Mouse (Mus musculus): ENCODE measurements around the gene Atxn7.

Gene Atxn7

DNA sequence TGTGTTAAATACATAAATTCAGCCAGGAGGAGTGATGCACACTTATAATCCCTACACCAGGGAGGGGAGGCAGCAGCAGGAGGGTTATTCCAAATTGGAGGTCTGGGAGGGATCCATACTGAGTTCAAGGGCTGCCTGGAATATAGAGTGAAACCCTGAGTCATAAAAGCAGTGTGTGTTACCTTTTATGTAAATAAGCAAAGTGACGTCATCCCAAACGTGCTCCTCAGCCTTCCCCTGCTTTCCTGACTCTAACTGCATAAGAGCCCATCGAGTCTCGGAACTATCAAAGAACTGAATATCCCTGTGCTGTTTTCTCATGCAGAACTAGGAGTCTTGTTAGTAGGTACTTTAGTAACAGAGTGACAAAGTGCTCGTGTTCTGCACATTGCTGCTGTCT lies 102.1 kb downstream of the Atxn7 start:
- no peak for DNase-seq (ENCODE audit: extremely low read depth, low read depth)

GRCm38 (mm10) chr14:14064486-14065141 lies 103.4 kb downstream of the Atxn7 start:
- DNase-seq (ENCODE audit: extremely low read depth, low read depth) = no peak

- no peak for DNase-seq (ENCODE audit: extremely low read depth, low read depth)
Observed at GRCm38 (mm10) chr14:14065142-14065498, 103.9 kb downstream of the Atxn7 start.

GRCm38 (mm10) chr14:14066241-14066640 lies 105.0 kb downstream of the Atxn7 start:
- DNase-seq (ENCODE audit: extremely low read depth, low read depth) = no peak

DNA sequence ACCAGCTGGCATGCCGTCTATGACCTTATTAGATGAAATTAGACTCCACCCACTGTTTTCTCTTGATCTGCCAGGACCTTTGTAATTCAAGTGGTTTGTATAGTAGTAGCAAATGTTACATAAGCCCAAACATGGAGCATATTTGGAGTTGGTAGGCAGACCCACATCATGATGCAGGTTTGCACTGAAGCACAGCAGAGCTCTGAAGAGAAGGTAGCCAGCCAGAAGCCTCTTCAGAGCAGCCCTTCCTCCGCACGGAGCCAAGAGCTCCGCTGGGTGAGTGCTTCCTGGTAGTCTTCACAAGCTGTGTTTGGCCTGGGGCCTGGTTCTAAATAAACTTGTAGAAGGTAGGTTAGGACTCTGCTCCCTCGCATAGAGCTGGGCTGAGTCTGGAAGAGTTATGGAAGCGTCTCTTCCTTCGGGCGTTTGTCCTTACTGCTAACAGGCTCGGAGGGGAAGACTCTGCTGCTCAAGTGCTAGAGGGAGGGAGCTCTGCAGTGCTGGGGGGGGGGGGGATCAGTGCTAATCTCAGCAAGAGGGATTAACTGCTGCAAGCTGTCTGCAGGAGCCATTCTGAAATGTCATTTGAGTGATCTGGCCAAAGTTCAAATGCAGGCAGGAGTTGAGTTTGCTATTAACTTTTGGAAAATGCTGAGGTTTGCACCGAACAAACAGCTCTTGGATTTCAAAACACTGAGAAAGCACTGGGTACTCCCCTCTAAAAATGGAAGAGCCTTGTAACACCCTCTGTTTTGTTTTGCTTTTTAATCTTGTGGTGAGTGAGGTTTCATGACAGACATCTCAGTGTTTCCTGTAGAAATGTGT lies 106.6 kb downstream of the Atxn7 start:
- no peak for DNase-seq (ENCODE audit: extremely low read depth, low read depth)

GRCm38 (mm10) chr14:14068553-14068952 lies 107.3 kb downstream of the Atxn7 start:
- no peak for DNase-seq (ENCODE audit: extremely low read depth, low read depth)

- no peak for DNase-seq (ENCODE audit: extremely low read depth, low read depth)
Observed at GRCm38 (mm10) chr14:14070541-14071315, 109.5 kb downstream of the Atxn7 start.

DNA sequence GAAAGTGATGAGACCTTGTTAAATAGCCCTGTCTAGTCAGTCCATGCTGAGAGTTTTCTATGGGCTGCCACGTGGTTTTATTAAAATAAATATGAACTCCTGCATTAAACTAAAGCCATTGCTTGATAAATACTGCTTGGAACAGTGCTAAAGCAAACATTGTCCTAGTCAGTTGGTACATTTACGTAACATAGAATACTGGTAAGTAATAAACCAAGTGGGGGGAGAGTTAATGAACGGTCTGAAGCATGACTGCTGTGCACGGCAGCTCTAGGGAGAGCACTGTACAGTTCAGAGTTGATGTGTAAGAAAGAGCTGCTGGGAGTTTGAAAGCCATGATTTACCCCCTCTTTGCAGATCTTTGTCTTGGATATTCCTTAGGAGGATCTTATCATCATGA lies 110.2 kb downstream of the Atxn7 start:
- DNase-seq (ENCODE audit: extremely low read depth, low read depth) = no peak

GRCm38 (mm10) chr14:14080604-14081194 lies 119.5 kb downstream of the Atxn7 start:
- DNase-seq (ENCODE audit: extremely low read depth, low read depth) = no peak

DNA sequence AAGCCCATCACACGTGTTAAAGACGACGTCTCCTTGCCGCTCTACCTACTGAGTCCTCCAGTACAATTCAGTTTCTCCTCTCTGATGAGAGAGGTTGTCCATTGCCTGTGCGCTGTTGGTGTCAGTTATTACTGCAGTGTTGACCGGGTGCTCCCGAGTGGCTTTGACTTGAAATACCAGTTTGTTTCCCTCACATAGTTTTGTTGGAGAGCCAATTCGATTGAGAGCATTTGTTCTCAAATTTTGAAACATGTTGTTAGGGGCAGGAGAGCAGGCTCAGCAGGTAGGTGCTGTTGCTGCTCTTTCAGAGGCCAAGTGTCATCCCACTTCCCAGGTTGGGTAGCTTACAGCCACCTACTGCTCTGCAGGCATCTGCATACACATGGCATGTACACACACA lies 122.6 kb downstream of the Atxn7 start:
- DNase-seq (ENCODE audit: extremely low read depth, low read depth) = no peak

- DNase-seq (ENCODE audit: extremely low read depth, low read depth) = no peak
Observed at GRCm38 (mm10) chr14:14086711-14087263, 125.5 kb downstream of the Atxn7 start.

- no peak for DNase-seq (ENCODE audit: extremely low read depth, low read depth)
Observed at GRCm38 (mm10) chr14:14087348-14087747, 126.1 kb downstream of the Atxn7 start.

- peak; percentile 92 for DNase-seq (ENCODE audit: extremely low read depth, low read depth)
Observed at GRCm38 (mm10) chr14:14088016-14088791, 127.0 kb downstream of the Atxn7 start.

- no peak for DNase-seq (ENCODE audit: extremely low read depth, low read depth)
Observed at GRCm38 (mm10) chr14:14090571-14090970, 129.3 kb downstream of the Atxn7 start.

DNA sequence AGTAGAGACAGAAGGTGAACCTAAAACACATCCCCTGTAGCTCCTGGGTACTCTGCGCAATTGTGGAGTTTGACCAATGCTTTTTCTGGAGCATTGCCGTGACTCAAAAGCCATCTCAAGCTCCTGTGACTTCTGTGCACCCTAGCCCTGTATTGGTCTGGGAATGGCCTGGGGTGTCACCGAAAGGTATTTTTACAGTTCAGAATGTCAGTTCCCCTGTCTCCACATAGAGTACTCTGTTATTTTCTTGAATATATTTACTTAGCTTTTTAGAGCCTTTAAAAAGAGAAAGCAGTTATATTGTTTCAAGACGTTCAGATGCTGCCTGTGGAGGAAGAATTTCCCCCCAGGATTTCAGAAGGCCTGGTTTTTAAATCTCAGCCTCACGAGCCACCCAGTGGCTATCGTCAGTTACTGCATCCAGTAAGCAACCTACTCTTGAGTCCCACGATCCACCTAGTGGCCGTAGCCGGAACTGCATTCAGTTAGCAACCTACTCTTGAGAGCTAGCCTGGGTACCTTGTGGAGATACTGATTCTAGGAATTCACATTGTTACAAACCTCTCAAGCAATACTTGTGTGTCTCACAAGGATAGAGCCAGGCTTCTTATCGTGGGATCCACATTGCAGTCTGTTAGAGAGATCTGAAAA lies 137.2 kb downstream of the Atxn7 start:
- peak; percentile 59 for DNase-seq (ENCODE audit: extremely low read depth, low read depth)

DNA sequence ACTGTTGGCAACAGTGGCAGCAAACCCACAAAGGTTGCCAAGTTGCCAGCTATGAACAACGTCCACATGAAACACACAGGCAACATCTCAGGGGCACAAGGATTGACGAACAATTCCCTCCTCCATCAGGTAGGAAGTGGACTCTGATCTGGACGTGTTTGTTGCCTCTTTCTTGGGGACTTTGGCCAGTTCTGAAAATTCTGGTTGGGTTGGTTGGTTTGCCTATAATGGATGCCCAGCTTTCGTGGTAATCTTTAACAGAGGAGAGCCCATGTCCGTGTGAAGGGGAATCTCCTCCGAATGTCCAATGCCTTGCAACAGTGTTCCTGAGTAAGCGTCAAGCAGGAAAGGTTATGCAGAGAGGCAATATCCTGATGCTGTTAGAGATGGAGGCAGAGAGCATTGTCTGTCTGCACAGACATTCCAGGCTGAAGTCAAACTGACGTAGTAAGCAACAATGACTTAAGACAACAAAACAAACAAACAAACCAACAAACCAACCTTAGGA lies 139.6 kb downstream of the Atxn7 start:
- DNase-seq (ENCODE audit: extremely low read depth, low read depth) = no peak

DNA sequence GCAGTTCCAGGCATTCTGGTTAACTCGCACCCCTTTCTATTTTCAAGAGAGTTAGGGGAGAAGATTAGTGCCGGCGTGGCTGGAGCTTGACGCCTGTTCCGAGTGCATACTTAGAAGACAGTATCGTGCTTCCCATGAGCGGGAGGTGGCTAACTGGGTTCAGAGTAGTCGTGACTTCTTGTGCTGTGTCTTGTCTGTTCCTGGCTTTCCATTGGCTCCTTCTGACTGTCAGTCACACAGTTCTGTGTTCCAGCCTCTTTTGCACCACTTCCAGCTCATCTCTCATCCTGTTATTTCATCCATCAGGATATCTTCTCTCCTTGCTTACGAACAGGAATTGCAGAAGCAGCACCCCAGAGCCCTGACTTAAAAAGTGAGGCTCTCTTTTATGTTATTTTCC lies 140.1 kb downstream of the Atxn7 start:
- DNase-seq (ENCODE audit: extremely low read depth, low read depth) = no peak

- no peak for DNase-seq (ENCODE audit: extremely low read depth, low read depth)
Observed at GRCm38 (mm10) chr14:14104213-14104929, 143.1 kb downstream of the Atxn7 start.

DNA sequence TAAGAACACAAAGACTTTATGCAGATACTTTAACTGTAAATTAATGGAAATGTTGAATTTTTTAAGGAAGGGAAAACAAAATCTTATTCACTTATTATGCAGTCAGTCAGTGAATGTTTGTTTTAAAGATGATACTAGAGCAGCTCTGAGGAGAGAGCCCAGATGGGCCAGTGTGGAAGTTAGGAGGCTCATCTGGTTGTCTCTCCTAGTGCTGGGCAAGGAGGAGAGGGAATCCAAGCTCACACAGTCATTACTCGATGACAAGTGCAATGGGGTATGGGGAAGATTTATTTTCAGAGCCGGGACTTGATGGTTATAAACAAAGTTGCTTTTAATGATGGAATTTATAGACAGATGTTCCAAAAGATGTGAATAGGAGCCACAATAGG lies 143.7 kb downstream of the Atxn7 start:
- DNase-seq (ENCODE audit: extremely low read depth, low read depth) = no peak
